Mouse (Mus musculus): Measurements from ENCODE around the gene Cacna2d4.

The Cacna2d4 gene

DNA sequence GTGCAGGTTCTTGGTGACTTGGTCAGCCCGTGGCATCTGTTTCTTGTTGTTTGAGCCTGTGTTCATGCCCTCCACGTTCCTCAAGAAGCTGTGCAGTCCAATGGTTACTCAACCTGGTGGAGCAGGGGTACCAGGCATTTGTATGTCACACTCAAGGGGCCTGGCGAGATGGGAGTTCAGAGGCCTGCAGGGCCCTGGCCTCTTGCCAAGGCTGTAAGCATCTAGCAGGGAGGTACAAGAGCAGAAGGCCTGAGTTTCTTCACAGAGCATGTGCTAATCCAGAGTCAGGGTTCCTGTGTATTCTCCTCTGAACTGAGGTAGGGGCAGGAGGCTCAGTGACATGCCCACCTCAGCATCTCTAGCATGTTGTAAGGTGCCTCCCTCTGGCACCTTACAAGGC, 76.8 kb downstream of the Cacna2d4 start:
- DNase-seq: no peak

DNA sequence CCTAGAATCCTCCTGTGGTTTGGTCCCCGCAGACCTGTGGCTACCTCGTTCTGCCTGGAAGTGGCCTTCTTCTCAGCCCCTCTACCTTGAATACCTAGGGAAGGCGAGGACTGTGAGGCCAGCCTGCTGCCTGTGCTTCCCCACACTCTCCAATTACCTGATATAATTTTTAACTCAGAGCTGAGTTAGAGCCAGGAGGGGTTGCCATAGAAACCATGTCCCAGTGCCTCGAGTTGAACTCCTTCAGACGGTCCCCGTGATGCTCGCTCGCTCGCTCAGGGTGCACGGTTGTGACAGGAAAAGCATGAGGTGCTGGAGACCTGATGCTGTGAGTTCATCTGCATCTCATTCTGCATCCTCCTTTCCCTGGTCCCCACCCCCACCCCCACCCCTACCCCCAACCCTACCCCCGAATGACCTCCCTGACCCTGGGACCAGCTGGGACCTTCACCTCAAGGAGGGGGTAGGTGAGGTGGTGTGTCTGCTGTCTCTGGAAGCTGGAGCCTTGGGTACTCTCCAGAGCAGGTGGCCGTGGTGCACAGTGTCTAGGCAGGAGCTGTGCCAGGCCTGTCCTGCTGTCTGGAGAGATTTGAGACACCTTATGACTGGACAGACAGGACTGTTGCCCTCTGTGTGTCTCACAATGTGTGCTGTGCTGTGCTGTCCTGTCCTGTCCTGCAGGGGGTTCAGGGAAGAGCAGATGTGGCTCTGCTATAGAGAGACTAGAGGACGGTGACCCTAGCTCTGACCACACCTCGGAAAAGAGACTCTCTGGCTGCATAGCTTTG, 77.5 kb downstream of the Cacna2d4 start:
- no peak for DNase-seq

- no peak for DNase-seq
These were observed 78.6 kb downstream of the Cacna2d4 start for GRCm38 (mm10) chr6:119314751-119315476.

GRCm38 (mm10) chr6:119318732-119319131, 82.4 kb downstream of the Cacna2d4 start:
- no peak for DNase-seq

- DNase-seq: no peak
These were observed 83.0 kb downstream of the Cacna2d4 start for GRCm38 (mm10) chr6:119319358-119319757.

- DNase-seq: peak; percentile 49 to 59
These were observed 84.2 kb downstream of the Cacna2d4 start for GRCm38 (mm10) chr6:119320481-119320880.

- DNase-seq: no peak
These were observed 85.4 kb downstream of the Cacna2d4 start for GRCm38 (mm10) chr6:119321752-119322151.

GRCm38 (mm10) chr6:119324776-119325175, 88.5 kb downstream of the Cacna2d4 start:
- DNase-seq: no peak

GRCm38 (mm10) chr6:119325978-119326377, 89.7 kb downstream of the Cacna2d4 start:
- no peak for DNase-seq

DNA sequence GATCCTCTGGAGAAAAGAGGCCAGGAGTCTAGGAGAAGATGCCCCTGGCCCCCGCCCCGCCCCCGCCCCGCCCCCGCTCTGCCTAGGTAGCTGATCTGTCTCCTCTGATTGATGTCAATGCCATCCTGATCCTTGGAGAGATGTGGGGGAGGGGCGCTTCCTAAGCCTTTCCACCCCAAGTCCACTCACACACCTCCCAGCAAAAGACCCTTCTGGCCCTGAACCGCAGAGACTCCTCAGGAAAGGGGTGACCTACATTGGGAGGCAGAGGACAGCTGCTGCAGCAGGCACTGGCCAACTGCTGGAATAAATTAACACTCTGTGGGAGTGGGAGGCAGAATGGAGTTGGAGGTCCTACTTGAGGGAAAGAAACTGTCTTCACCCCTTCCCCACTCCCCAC, 90.2 kb downstream of the Cacna2d4 start:
- no peak for DNase-seq

GRCm38 (mm10) chr6:119328521-119329115, 92.3 kb downstream of the Cacna2d4 start:
- peak in 1 of 2 experiments; percentile 40 for DNase-seq

DNA sequence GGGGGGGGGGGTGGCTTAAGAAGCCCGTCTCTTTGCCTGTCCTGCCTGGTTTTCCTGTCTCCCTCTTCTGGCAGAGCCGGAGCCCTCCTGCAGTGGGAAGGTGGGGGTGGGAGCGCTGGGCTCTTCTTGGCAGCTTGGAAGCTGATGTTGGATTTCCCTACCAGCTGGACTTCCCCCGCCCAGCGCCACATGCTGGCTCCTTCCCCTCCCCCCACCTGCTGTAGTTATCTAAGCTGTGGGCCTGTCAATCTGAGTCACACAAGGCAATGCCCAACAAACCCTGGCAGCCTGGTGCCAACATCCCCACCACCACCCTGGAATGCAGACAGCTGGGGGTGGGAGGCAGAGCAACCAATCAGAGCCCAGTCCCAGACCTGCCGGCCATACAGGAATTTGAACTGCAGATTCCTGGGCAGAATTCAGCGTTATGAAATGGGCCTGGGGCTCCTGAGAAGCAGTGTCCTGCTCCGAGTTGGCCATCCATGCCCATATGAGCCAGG, 92.9 kb downstream of the Cacna2d4 start:
- peak; percentile 38 to 65 for DNase-seq

DNA sequence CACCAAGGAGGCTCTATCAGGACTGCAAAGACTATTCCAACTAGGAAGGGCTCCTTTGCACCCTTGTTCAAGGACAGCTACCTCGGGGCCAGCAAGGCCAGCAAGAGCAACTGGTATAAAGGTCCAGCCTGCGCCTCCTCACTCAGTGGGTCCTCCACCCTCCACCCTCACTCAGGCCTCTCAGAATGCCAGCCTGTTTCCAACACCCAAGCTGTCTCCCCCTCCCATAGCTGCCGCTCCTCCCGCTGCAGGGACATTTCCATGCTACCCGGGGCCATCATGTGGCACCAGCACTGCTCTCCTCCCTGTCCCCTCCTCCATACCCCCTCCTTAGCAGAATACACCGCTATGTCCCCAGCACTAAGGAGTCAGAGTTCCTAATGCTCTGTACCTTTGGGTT, 93.6 kb downstream of the Cacna2d4 start:
- no peak for DNase-seq

DNA sequence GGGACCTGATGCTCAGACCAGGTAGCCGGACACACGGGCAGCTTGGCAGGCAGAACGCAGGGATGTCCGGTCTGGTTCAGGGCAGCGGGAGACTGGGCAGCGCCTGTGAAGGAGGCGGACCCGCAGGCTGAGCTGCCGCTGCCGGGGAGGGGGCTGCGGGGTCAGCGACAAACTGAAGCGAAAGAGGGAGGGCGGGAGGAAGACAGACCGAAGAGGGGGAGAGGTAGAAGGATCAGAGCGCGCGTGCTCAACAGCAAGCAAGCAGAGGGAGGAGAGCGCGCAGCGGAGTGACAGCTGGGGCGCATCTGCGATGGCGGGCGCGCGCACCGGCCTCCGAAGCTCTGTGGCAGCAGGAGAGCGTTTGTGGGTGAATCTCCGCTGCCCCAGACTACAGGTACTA, 94.2 kb downstream of the Cacna2d4 start, which contains the start of gene Lrtm2:
Lrtm2 (minus strand) TSS at position 261 of the 400 bp plus-strand sequence.
- no peak for DNase-seq

DNA sequence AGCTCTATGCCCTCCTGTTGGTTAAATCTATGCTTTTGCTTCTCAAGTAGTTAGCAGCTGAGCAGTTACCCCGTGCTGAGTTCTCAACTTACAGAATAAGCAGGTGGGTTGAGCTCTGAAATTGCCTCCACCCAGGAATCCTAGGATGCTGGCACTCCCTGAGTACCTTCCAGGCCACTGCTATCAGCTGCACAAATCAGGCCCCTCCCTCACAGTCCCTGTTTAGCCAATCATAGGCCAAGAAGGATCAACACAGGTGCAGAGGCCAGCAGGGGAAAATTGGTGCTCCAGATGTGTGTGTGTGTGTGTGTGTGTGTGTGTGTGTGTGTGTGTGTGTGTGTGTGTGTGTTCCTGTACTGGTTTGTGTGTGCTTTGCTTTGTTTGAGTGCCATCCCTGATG, 95.8 kb downstream of the Cacna2d4 start:
- DNase-seq: peak in 1 of 2 experiments; percentile 32

GRCm38 (mm10) chr6:119333202-119333601, 96.9 kb downstream of the Cacna2d4 start:
- DNase-seq: peak in 1 of 2 experiments; percentile 33

DNA sequence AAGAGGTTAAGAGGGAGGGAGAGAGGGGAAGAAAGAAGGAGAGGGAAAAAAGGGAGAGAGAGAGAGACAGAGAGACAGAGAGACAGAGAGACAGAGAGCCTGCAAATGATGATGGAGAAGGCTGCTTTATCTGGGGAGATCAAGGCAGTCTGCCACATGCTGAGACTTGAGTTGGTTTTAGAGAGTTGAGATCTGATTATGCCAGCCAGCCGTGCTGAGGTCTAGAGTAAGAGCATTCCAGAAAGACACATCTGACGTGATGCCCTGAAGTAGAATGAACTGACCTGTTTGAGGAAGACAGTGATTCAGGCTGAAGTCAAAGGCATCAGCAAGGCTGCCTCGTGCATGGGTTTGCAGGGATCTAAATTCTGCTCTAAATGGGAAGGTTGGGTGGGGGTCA, 97.5 kb downstream of the Cacna2d4 start:
- no peak for DNase-seq

- no peak for DNase-seq
These were observed 99.8 kb downstream of the Cacna2d4 start for GRCm38 (mm10) chr6:119336124-119336523.

DNA sequence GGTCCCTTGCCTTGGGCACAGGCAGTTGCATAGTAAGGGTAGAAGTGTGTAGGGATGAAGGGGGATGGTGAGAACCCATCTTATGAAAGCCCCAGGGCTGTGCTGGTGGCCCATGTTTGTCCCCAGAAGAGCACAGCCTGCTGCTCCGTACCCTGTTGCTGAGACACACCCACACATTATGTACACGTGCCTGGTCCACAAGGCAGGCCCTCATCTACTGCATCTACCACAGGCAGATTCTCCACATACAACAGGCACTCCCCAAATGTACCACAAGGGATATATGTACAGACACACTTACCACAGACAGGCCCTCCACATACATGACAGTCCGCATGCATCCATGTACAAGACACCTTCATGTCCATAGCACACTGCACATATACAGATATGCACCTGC, 101.0 kb downstream of the Cacna2d4 start:
- DNase-seq: no peak

- no peak for DNase-seq
These were observed 102.0 kb downstream of the Cacna2d4 start for GRCm38 (mm10) chr6:119338121-119338912.

DNA sequence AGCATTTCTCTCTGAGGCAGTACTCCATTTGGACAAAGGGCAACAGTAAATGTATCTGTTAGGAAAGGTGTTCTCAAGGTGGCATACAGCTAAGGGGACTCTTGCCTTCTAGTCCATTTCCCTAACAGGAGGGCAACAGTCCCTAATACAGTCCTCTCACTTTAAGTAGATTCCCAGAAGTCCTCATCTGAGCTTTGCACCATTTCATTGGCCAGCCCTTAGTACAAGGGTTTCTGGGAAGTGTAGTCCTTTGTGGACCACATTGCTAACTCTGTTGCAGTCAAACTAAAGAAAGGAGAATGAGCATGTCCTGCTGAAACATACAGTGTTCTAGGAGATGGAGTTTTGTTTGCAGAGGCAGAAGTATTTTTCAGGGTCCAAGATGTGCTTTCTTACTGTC, 105.1 kb downstream of the Cacna2d4 start:
- no peak for DNase-seq

- no peak for DNase-seq
These were observed 109.9 kb downstream of the Cacna2d4 start for GRCm38 (mm10) chr6:119346257-119346656.

DNA sequence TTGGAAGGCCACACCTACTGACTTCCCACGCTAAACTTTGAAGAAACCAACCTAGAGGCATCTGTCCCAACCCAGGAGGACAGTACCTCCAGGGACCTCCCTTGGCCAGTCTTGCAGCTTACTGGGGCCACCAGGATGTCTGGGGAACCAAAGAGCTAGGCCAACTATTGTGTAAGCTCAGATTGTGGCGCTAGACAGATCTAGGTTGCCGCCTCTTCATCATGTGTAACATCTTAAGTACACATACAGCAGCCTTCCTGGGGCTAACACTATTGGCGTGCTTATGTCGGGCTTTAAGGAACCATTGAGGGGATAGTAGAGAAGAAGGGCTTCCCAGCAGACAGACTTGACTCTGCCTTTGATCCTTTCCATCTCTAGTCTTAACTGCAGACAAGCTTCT, 111.5 kb downstream of the Cacna2d4 start:
- DNase-seq: no peak
